Mouse (Mus musculus) embryonic fibroblast, embryonic 13.5 days (primary cell): ENCODE results near the gene Olfr132.

ENCODE experiments used
- CTCF ChIP-seq: IDR thresholded peaks from 2 replicates; pipeline ENCODE4 v1.5.1; 2011; ENCODE audit warnings: mild to moderate bottlenecking, control low read depth, low read length, moderate library complexity, borderline replicate concordance; ENCODE audit not compliant: insufficient read depth
- POLR2A ChIP-seq: IDR thresholded peaks from 2 replicates; pipeline ENCODE4 v1.6.1; 2011; ENCODE audit warnings: low read depth, mild to moderate bottlenecking, control low read depth, low read length, moderate library complexity

DNA sequence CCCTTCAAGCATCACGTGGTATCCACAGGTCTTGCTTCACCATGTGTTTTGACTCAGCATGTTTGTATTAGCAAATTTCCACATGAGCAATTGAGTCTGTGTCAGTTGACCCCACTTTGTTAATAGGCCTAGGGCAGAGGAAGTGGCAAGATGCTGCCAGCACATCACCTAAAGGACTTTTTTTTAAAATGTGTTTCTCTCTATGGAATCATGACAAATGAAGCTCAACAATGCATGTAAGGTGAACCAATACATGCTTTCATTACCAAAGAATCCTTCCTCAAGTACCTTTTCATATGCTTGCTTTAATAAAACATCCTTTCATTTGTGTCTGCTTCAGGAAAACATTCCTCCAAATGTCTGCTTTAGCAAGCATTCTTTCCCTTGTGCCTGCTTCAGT is at the start of gene Olfr132:
- TF ChIP-seq POLR2A (no peak), CTCF (no peak)
